Mouse (Mus musculus) urinary bladder, postnatal 36 days (tissue): ENCODE data around the gene Rasa3.

ENCODE experiments used
- DNase-seq, 2 experiments: peaks; one replicate each; pipeline ENCODE4 v3.0.0; 2022; ENCODE audit warnings: low spot score in 2 of 2, mixed read lengths in 1 of 2

Rasa3 gene

DNA sequence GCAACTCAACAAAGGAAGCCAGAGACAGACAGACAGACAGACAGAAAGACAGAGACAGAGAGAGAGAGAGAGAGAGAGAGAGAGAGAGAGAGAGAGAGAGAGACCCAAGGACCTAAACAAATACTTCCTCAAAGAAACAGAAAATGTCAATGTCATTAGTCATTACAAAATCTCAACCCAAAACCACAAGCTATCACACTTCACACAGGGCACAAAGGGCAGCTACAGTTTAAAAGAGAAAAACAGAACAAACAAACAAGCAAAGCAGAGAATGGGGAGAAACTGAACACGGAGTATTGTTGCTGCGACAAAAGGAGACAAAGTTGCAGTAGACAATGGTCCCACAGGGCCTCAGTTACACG, 28.3 kb downstream of the Rasa3 start:
- DNase-seq, result no peak

DNA sequence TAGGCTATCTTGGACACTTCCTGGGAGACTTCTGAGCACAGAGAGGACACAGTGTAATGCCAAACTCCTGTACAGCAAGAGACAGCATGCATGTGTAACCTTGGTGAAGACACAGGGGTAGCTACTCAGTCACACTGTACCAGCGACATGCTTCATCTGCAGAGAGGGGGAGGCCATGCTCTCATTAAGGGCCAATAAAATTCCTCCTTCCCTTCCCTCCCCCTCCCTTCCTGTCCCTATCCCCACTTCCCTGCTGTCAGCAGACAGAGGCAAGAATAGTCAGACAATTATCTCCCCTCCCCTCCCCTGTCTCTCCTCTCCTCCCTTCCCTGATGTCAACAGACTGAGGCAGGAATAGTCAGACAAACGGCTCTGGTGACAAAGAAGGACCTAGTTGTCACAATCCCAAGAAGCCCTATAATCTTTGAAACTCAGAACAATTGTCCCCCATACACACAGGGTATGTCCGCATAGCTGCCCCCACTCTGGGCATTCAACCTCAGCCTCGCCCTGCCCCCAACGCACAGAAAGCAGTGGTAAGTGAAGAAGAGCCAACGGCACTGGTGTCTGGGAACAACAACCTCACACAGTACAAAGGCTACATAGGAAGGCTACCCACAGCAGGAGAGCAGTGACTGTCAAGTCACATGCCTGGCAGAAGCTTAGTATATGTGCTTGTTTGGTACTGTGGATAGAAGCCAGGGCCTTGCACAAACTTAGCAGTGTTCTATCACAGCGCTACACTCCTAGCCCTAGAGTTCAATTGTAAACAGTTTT, 28.8 kb downstream of the Rasa3 start:
- no peak for DNase-seq

GRCm38 (mm10) chr8:13647591-13647990, 29.8 kb downstream of the Rasa3 start:
- no peak for DNase-seq

DNA sequence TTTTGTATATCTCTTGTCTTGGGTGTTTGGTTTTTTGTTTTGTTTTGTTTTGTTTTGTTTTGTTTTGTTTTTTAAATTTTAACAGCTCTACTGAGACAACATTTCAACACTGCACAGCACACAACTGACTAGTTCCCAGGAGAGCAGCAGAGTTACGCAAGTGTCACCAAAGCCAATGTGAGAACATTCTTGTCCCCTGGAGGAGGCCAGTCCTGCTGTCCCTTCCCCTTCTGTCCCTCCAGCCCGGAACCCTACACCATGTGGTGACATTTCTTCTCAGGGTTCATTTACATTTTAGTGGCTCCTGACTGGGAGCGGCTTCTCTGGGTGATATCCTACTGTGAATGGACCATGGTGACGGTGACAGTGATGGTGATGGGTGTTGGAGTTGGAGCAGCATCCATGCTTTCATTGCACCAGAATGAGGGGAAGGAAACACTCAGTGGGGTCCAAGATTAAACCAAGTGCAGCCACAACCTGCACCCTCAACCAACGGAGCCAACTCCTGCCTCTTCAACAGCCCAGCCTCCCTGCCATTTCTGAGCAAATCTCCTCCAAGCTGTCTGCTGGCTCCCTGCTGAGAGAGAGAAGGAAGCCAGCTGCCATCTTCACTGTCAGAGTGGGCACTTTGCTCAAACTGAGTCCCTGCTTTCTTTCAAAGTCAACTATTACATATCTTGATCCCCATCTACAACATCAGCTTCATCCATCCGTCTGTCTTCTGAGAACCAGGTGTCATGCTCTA, 32.3 kb downstream of the Rasa3 start:
- peak in 1 of 2 experiments; percentile 61 for DNase-seq

- DNase-seq, result peak in 1 of 2 experiments; percentile 64
Observed at GRCm38 (mm10) chr8:13644155-13644554, 33.2 kb downstream of the Rasa3 start.

GRCm38 (mm10) chr8:13642659-13643181, 34.7 kb downstream of the Rasa3 start:
- no peak for DNase-seq

- no peak for DNase-seq
Observed at GRCm38 (mm10) chr8:13641206-13641605, 36.2 kb downstream of the Rasa3 start.

GRCm38 (mm10) chr8:13640452-13640883, 36.9 kb downstream of the Rasa3 start:
- peak in 1 of 2 experiments; percentile 74 for DNase-seq

DNA sequence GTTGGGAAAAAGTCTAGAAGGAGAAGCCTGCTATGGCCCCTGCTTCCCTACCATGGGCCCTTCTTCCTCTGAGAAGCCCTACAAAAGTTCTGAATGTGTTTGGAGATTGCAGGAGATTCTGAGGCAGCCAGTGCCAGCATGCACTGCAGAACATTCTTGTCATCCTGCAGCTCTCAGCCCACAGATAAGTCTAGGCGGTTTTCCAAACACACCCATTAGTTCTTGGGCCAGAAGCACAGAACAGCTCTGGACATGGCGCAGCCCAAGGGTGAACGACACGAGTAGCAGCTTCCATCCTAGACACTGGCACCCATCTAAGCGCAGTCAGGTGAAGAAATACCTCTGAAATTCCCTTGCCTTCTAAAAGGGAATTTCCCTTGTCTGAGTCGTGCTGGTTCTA, 44.3 kb downstream of the Rasa3 start:
- no peak for DNase-seq

GRCm38 (mm10) chr8:13632309-13632708, 45.1 kb downstream of the Rasa3 start:
- DNase-seq, result no peak

DNA sequence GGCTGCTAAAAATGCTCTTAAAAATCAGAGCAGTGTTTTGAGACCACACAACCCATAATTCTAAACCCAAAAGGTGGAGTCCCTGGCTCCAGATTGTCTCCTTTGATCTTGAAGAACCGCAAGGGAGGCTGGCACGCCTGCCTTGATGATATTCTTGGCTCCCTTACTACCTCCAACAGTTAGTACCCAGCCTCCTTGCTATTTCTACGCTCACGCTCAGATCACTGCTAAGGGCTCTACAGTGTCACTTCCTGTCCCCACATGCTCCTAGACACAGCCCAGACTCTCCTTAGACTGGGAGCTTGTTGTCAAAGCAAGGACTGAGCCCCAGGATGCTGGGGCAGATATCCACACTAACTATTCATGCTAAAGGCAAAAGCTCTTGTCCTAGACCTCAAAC, 46.6 kb downstream of the Rasa3 start:
- no peak for DNase-seq

DNA sequence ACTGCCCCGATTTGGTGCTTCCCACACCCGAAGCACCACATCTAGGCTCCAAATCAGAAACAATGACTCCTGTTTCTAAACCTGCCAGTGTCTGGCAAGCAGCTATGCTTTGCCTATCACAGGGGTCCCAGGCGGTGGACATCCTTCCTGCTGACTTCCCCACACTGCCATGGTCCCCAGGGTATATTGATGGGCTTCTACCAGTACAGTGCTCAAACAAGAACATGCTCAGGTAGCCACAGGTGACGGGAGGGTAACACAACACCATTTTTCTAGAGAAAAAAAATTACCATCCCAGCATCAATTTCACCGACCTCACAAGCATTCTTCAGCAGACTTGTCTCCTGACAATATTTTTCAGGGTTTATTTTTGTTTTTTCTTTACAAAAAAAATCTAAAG, 47.2 kb downstream of the Rasa3 start:
- no peak for DNase-seq

DNA sequence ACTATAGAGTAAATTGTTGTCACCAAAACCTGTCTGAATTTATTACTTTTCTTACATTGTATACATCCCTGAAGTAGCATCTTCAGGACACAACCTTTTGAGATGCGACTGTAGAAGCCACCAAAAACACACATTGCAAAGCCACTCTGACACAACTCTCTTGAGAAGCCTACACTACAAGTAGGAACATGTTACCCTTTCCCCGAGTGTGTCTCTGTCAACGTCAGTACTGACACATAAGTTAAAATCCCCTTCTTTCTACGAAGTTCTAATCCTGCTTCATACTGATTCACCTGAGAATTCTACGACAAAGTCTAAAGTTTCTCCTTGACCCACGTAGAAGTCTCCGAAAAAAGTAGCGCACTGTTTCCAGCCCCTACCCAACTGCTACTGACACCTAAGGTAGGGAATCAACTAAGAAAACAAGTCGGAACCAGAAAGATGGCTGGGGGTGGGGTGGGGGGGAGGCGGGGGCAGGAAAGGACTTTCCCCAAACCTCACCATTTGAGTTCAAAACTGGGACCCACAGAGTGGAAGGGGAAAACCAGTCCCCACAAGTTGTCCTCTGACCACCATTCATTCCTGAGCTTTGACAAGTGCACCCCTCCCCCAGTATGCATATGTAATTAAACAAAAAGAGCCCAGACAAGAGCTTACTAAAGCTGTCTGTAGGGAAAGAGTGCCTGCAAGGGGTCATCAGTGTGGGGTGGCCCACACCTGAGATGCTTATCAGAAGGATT, 47.9 kb downstream of the Rasa3 start:
- DNase-seq, result no peak

GRCm38 (mm10) chr8:13628067-13628466, 49.3 kb downstream of the Rasa3 start:
- DNase-seq, result no peak

GRCm38 (mm10) chr8:13627591-13627990, 49.8 kb downstream of the Rasa3 start:
- no peak for DNase-seq

GRCm38 (mm10) chr8:13626114-13626513, 51.3 kb downstream of the Rasa3 start:
- DNase-seq, result no peak

DNA sequence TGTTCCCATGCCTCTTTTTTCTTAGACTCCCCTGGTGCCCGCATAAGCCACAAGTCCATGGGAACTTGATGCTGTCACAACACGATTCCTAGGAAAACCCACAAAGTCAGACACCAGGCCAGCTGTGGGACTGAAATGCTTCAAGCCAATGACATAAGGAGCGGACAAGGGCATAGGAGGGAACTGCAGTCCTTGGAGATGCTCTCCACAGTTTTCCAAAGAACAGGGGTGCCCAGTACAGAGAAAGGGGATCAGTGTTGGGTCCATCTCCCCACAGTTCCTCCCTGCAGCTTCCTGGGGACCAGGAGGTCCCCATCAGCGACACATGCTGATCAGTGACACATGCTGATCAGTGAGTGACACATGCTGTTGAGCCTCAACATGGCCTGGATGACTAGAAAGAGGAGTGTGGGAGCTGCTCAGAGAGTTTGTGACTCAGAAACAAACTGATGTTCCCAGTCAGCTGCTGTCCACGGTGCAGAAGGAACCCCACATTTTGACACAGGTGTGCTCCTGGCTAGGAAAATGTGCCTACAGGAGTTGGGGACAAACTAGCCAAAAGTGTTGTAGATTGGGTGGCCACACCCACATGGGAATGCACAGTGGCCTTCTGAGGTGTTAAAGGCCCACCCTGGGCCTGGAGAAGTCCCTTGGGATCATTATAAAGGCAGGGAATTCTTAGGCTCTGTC, 52.0 kb downstream of the Rasa3 start:
- no peak for DNase-seq

DNA sequence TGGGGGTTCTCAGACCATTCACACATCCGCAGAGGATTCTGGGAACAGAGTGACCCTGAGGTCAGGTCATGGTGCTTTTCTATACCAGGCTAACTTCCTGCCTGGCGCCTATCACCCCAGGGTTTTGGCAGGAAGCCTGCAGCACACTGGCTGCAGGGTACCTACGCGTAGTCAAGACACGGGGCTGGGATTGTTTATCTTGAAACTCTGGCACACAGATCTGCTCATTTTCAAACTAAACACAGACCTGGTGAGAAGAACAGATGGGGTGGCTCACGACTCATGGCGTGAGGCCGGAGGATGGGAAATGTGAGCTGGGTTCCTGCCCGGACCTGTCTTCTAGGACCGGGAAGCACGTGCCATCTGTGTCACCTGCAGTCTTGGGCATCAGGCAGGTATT, 52.5 kb downstream of the Rasa3 start:
- DNase-seq, result peak; percentile 44 to 49

GRCm38 (mm10) chr8:13623911-13624421, 53.4 kb downstream of the Rasa3 start:
- peak in 1 of 2 experiments; percentile 80 for DNase-seq

- no peak for DNase-seq
Observed at GRCm38 (mm10) chr8:13623038-13623750, 54.2 kb downstream of the Rasa3 start.
